Mouse (Mus musculus) kidney, adult 10 weeks (tissue): ENCODE data around the gene Mcpt4. TPM values are rescaled to one million over a fixed set of nuclear protein-coding genes. Genes with fewer than 3 reads are reported as not detected.

Source experiments
- polyA plus RNA-seq: library from polyadenylated mRNA; stranded (reverse); fragments of 350-450 nt; fragmentation: Illumina TruSeq; extraction: RNeasy Lipid Tissue Mini Kit (QIAGEN cat#74804); gene quantifications from one replicate; pipeline ENCODE4 v1.2.3, GENCODE M21; 2014; ENCODE audit warnings: low read depth, low replicate concordance

Mcpt4 gene
- not detected for polyA plus RNA-seq

GRCm38 (mm10) chr14:56062213-56062612 is at the start of gene Mcpt4:
TSS of gene Mcpt4 (minus strand) at chr14:56062313.

DNA sequence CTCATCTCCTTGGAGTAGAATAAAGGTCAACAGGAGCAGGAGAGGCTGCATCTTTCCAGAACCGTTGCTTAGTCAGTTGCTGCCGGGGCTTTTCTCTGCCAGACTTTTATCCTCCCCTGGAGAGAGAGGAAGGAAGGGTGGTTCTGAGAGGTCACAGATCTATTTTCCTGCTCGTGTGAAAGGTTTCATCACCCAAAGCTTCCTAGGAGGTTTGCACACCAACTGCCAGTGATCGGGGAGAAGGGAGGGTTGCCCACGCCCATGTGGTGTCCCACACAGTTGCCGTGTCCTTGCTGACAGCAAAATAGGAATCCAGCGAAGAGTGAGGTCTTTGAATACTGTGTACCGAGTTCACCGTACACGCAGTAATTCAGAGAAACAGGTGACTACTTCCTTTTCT is 40.3 kb upstream of the Mcpt4 start, which contains the start of gene Ctsg:
Gene Ctsg (minus strand): TSS at position 189 of the 400 bp plus-strand sequence.

GRCm38 (mm10) chr14:56085167-56085566 is 23.1 kb upstream of the Mcpt4 start, which contains the start of gene Mcpt8:
TSS of gene Mcpt8 (minus strand) at chr14:56085273.

DNA sequence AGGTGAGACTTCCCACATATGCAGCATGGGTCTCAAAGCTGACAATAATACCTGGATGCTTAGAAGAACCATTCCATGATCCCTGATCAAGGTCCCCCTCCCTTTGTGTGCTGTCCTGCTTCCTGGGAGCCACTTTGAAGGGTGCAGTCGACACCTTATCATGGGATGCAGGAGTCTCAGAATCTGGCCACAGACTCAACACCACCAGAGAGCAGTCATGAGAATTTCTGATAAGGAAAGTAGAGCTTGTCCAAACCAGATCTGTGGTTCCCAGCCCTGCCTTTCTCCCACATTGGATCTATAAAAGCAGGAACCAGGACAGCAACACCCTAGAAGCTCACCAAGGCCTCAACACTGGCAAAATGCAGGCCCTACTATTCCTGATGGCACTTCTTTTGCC is 20.3 kb downstream of the Mcpt4 start, which contains the start of gene Mcpt2:
Gene Mcpt2 (plus strand): TSS at position 250 of the 400 bp plus-strand sequence.

DNA sequence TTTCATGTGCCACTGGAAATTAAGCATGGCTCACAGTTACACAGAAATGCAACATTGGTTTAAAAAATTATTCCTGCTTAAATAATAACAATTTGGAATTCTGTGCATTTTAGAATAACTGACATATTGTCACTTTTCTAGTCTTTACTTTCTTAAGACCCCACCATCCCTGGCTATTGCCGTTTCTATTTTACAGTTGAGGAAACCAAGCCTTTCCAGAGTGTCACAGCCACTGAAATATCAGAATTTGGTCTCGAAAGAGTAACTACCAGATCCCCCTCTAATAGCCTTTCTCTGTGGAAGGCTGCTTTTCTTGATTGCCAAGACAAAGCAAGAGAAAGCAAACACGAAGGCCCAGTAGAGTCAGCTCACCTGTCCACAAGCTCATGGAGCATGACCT is 31.7 kb downstream of the Mcpt4 start, which contains the start of gene Mcpt9:
Gene Mcpt9 (minus strand): TSS at position 101 of the 400 bp plus-strand sequence.

DNA sequence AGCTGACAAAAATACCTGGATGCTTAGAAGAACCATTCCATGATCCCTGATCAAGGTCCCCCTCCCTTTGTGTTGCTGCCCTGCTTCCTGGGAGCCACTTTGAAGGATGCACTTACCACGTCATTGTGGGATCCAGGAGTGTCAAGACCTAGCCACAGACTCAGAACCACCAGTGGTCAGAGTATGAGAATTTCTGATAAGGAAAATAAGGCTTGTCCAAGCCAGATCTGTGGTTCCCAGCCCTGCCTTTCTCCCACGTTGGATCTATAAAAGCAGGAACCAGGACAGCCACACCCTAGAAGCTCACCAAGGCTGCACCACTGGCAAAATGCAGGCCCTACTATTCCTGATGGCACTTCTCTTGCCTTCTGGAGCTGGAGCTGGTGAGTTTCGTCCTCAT is 44.4 kb downstream of the Mcpt4 start, which contains the start of gene Mcpt1:
Gene Mcpt1 (plus strand): TSS at position 301 of the 400 bp plus-strand sequence.

Other genes with a start within 250 kb of the Mcpt4 start
- 1.1 TPM for gene Nfatc4, start 239.2 kb downstream of the Mcpt4 start, polyA plus RNA-seq
- 0.40 TPM for gene Nynrin, start 208.3 kb downstream of the Mcpt4 start, polyA plus RNA-seq
- gene Cbln3, start 177.9 kb downstream of the Mcpt4 start, polyA plus RNA-seq = not detected
- gene Khnyn, start 177.4 kb downstream of the Mcpt4 start, polyA plus RNA-seq = 8.8 TPM
- gene Sdr39u1, start 162.0 kb downstream of the Mcpt4 start, polyA plus RNA-seq = 19.8 TPM
- not detected for gene Cma1, start 117.6 kb downstream of the Mcpt4 start, polyA plus RNA-seq
- gene Cma2, start 111.3 kb downstream of the Mcpt4 start, polyA plus RNA-seq = not detected
- gene Mcpt1, start 44.3 kb downstream of the Mcpt4 start, polyA plus RNA-seq = not detected
- not detected for gene Mcpt9, start 31.8 kb downstream of the Mcpt4 start, polyA plus RNA-seq
- gene Mcpt2, start 20.3 kb downstream of the Mcpt4 start, polyA plus RNA-seq = not detected
- gene Mcpt8, start 23.0 kb upstream of the Mcpt4 start, polyA plus RNA-seq = not detected
- gene Ctsg, start 40.3 kb upstream of the Mcpt4 start, polyA plus RNA-seq = not detected
- not detected for gene Gzme, start 58.3 kb upstream of the Mcpt4 start, polyA plus RNA-seq
- gene Gzmd, start 70.3 kb upstream of the Mcpt4 start, polyA plus RNA-seq = not detected
- gene Gzmg, start 97.3 kb upstream of the Mcpt4 start, polyA plus RNA-seq = not detected
- not detected for gene Gzmn, start 112.3 kb upstream of the Mcpt4 start, polyA plus RNA-seq
- gene Gzmf, start 149.1 kb upstream of the Mcpt4 start, polyA plus RNA-seq = not detected
- gene Gzmc, start 172.3 kb upstream of the Mcpt4 start, polyA plus RNA-seq = not detected
- gene Gzmb, start 199.9 kb upstream of the Mcpt4 start, polyA plus RNA-seq = not detected